Mouse (Mus musculus) G1E (cell line): Measurements from ENCODE around the gene Tnks1bp1. TPM values are rescaled to one million over a fixed set of nuclear protein-coding genes. Genes with fewer than 3 reads are reported as not detected.

ENCODE experiments used
- ATAC-seq: 2 replicates; pipeline ENCODE4 v1.8.0; 2016; ENCODE audit warnings: mild to moderate bottlenecking; ENCODE audit not compliant: insufficient number of reproducible peaks, poor library complexity, low FRiP score, severe bottlenecking; ENCODE audit errors: extremely low read depth
- DNase-seq: peaks from one replicate; pipeline ENCODE4 v3.0.0; 2012; ENCODE audit warnings: low spot score
- H3K27me3 ChIP-seq: 2 replicates; pipeline ENCODE4 v1.6.1; 2012; ENCODE audit warnings: mild to moderate bottlenecking, low read length, inconsistent platforms; ENCODE audit not compliant: insufficient read depth
- H3K36me3 ChIP-seq: replicated peaks from 2 replicates; pipeline ENCODE3; 2012; ENCODE audit warnings: mild to moderate bottlenecking, inconsistent platforms
- H3K4me1 ChIP-seq: 2 replicates; pipeline ENCODE4 v1.6.1; 2012; ENCODE audit warnings: low read depth, low read length, inconsistent platforms, mixed read lengths; ENCODE audit not compliant: insufficient read depth
- H3K4me3 ChIP-seq: 2 replicates; pipeline ENCODE4 v1.5.1; 2012; ENCODE audit warnings: low read depth, mild to moderate bottlenecking, inconsistent platforms, low read length, moderate library complexity, mixed read lengths
- H3K9me3 ChIP-seq: replicated peaks from 2 replicates; pipeline ENCODE4 v1.6.1; 2012; ENCODE audit warnings: inconsistent platforms
- CTCF ChIP-seq: IDR thresholded peaks from 2 replicates; pipeline ENCODE4 v1.5.1; 2012; ENCODE audit warnings: low read depth, low read length, inconsistent platforms, mixed read lengths
- GATA1 ChIP-seq: IDR thresholded peaks from 2 replicates; pipeline ENCODE4 v1.6.1; 2012; ENCODE audit warnings: borderline replicate concordance, low read length, inconsistent platforms, mixed read lengths
- GATA2 ChIP-seq: IDR thresholded peaks from 2 replicates; pipeline ENCODE4 v1.6.1; 2012; ENCODE audit warnings: low read depth, low read length, inconsistent platforms, borderline replicate concordance
- POLR2AphosphoS5 ChIP-seq: IDR thresholded peaks from 2 replicates; pipeline ENCODE4 v1.6.1; 2012; ENCODE audit warnings: low read depth, low read length, inconsistent platforms; ENCODE audit not compliant: insufficient replicate concordance
- TAL1 ChIP-seq: conservative IDR thresholded peaks from 2 replicates; pipeline ENCODE4 v1.6.1; 2012; ENCODE audit warnings: low read depth, low read length, inconsistent platforms, mixed read lengths
- polyA plus RNA-seq: library from polyadenylated mRNA; stranded (reverse); fragments of >175 nt; gene quantifications from 2 replicates; pipeline ENCODE4 v1.2.3, GENCODE M21; 2012
- total RNA-seq, 2 experiments: library from RNA; stranded (forward) in 1 of 2; stranded (reverse) in 1 of 2; fragments of 200-1000 nt in 1 of 2; fragments of >200 nt in 1 of 2; fragmentation: Nextera tagmentation in 1 of 2; gene quantifications; 2 replicates each; pipeline ENCODE4 v1.2.3; 2014 to 2017

Tnks1bp1 gene
- total and polyA plus RNA-seq, 3 experiments, result 1.7 to 5.7 (median 3.0) TPM

GRCm38 (mm10) chr2:85068626-85069025, 20.8 kb downstream of the Tnks1bp1 start:
- no peak for ATAC-seq
- no peaks in the 10 kb centered on the region for H3K4me1 ChIP-seq
- no peak for DNase-seq
- peaks cover 19% of the 10 kb centered on the region for H3K27me3 ChIP-seq
- TF ChIP-seq GATA2 (no peak), GATA1 (no peak), POLR2AphosphoS5 (no peak), TAL1 (no peak), CTCF (no peak)
- no peak overlapping the region for H3K4me3 ChIP-seq
- H3K36me3 ChIP-seq, result no peaks in the 10 kb centered on the region
- H3K9me3 ChIP-seq, result no peaks in the 10 kb centered on the region

GRCm38 (mm10) chr2:85070086-85070485, 22.3 kb downstream of the Tnks1bp1 start:
- ATAC-seq (no peak), DNase-seq (no peak)
- no peaks in the 10 kb centered on the region for H3K36me3 ChIP-seq
- no peaks in the 10 kb centered on the region for H3K4me1 ChIP-seq
- no peaks in the 10 kb centered on the region for H3K9me3 ChIP-seq
- H3K4me3 ChIP-seq, result no peak overlapping the region
- TF ChIP-seq CTCF (no peak), TAL1 (no peak), POLR2AphosphoS5 (no peak), GATA2 (no peak), GATA1 (no peak)
- peaks cover 19% of the 10 kb centered on the region for H3K27me3 ChIP-seq

GRCm38 (mm10) chr2:85071921-85072320, 24.1 kb downstream of the Tnks1bp1 start:
- no peaks in the 10 kb centered on the region for H3K36me3 ChIP-seq
- no peaks in the 10 kb centered on the region for H3K4me1 ChIP-seq
- no peaks in the 10 kb centered on the region for H3K9me3 ChIP-seq
- DNase-seq (no peak), ATAC-seq (no peak)
- H3K4me3 ChIP-seq, result no peak overlapping the region
- TF ChIP-seq GATA1 (no peak), POLR2AphosphoS5 (no peak), CTCF (no peak)
- peaks cover 17% of the 10 kb centered on the region for H3K27me3 ChIP-seq

- DNase-seq, result no peak
- no peaks in the 10 kb centered on the region for H3K4me1 ChIP-seq
- peaks cover 7% of the 10 kb centered on the region; the same call in 1 of the 2 replicates for H3K27me3 ChIP-seq
- no peak for ATAC-seq
- H3K36me3 ChIP-seq, result no peaks in the 10 kb centered on the region
- H3K4me3 ChIP-seq, result no peak overlapping the region
- no peaks in the 10 kb centered on the region for H3K9me3 ChIP-seq
- TF ChIP-seq GATA1 (no peak), CTCF (no peak), POLR2AphosphoS5 (no peak), GATA2 (no peak), TAL1 (no peak)
These were observed 25.9 kb downstream of the Tnks1bp1 start for GRCm38 (mm10) chr2:85073751-85074150.

- H3K36me3 ChIP-seq, result no peaks in the 10 kb centered on the region
- no peak for ATAC-seq
These were observed 41.2 kb downstream of the Tnks1bp1 start for GRCm38 (mm10) chr2:85088716-85089646.

GRCm38 (mm10) chr2:85091325-85091724, 43.5 kb downstream of the Tnks1bp1 start:
- TF ChIP-seq TAL1 (no peak), GATA2 (no peak), GATA1 (no peak), CTCF (no peak), POLR2AphosphoS5 (no peak)

More at GRCm38 (mm10) chr2:85088716-85089646, 41.2 kb downstream of the Tnks1bp1 start:
- H3K27me3 ChIP-seq, result no peaks in the 10 kb centered on the region; the same call in 1 of the 2 replicates
- H3K9me3 ChIP-seq, result no peaks in the 10 kb centered on the region
- no peaks in the 10 kb centered on the region for H3K4me1 ChIP-seq
- no peak for DNase-seq
- H3K4me3 ChIP-seq, result no peak overlapping the region
- no peak for TF ChIP-seq CTCF
- TF ChIP-seq GATA1, result no peak

More at GRCm38 (mm10) chr2:85091325-85091724, 43.5 kb downstream of the Tnks1bp1 start:
- Histone ChIP-seq H3K4me3 (no peak overlapping the region), H3K4me1 (no peaks in the 10 kb centered on the region), H3K36me3 (no peaks in the 10 kb centered on the region), H3K9me3 (no peaks in the 10 kb centered on the region), H3K27me3 (no peaks in the 10 kb centered on the region; the same call in 1 of the 2 replicates)
- ATAC-seq, result no peak
- no peak for DNase-seq
